Mouse (Mus musculus): Measurements from ENCODE around the gene Ctnnd1. TPM values are rescaled to one million over a fixed set of nuclear protein-coding genes. Genes with fewer than 3 reads are reported as not detected.
"Not testable (repeated sequence)": the region's sequence is repeated elsewhere in the genome, so short reads cannot be mapped to it uniquely, and the experiment has no call there.

Ctnnd1 gene
- total RNA-seq (2021) = 100 to 1,000 TPM; 161 to 162 TPM

GRCm38 (mm10) chr2:84650464-84651195 is at the start of gene Ctnnd1:
Ctnnd1 (minus strand) TSS chr2:84650765.
- DNase-seq = peak; percentile 88

GRCm38 (mm10) chr2:84695007-84695695 is 44.6 kb upstream of the Ctnnd1 start:
- DNase-seq = no peak

GRCm38 (mm10) chr2:84690050-84690449 is 39.5 kb upstream of the Ctnnd1 start:
- no peak for DNase-seq

GRCm38 (mm10) chr2:84688080-84688844 is 37.7 kb upstream of the Ctnnd1 start:
- no peak for DNase-seq

GRCm38 (mm10) chr2:84682605-84683183 is 32.1 kb upstream of the Ctnnd1 start:
- DNase-seq = no peak

GRCm38 (mm10) chr2:84679016-84679415 is 28.5 kb upstream of the Ctnnd1 start, which contains the start of gene Tmx2:
Tmx2 (minus strand) TSS chr2:84679140.
- no peak for DNase-seq

- DNase-seq = peak; percentile 93
Measured at GRCm38 (mm10) chr2:84677968-84678880, 27.7 kb upstream of the Ctnnd1 start, which contains the start of the genes Gm28635 and Med19. Gm28635 (minus strand) TSS chr2:84678041. Med19 (plus strand) TSS chr2:84678402.

GRCm38 (mm10) chr2:84677270-84677967 is 26.9 kb upstream of the Ctnnd1 start:
- no peak for DNase-seq

GRCm38 (mm10) chr2:84671535-84671934 is 21.0 kb upstream of the Ctnnd1 start:
- not testable (repeated sequence) for DNase-seq

- DNase-seq = peak; percentile 88
Measured at GRCm38 (mm10) chr2:84670569-84670933, 20.0 kb upstream of the Ctnnd1 start, which contains the start of gene Selenoh. Selenoh (minus strand) TSS chr2:84670770.

GRCm38 (mm10) chr2:84669828-84670568 is 19.4 kb upstream of the Ctnnd1 start:
- DNase-seq = no peak

GRCm38 (mm10) chr2:84666081-84666480 is 15.5 kb upstream of the Ctnnd1 start:
- no peak for DNase-seq

- peak; percentile 61 for DNase-seq
Measured at GRCm38 (mm10) chr2:84662866-84663265, 12.3 kb upstream of the Ctnnd1 start.

- DNase-seq = peak; percentile 65
Measured at GRCm38 (mm10) chr2:84660253-84660652, 9.7 kb upstream of the Ctnnd1 start.

- no peak for DNase-seq
Measured at GRCm38 (mm10) chr2:84658806-84659205, 8.2 kb upstream of the Ctnnd1 start, which contains the start of gene Btbd18. Btbd18 (plus strand) TSS chr2:84659079.

- DNase-seq = no peak
Measured at GRCm38 (mm10) chr2:84655864-84656263, 5.3 kb upstream of the Ctnnd1 start.

GRCm38 (mm10) chr2:84653354-84653753 is 2.8 kb upstream of the Ctnnd1 start:
- no peak for DNase-seq

- no peak for DNase-seq
Measured at GRCm38 (mm10) chr2:84649674-84650073, 891 bp downstream of the Ctnnd1 start.

- DNase-seq = no peak
Measured at GRCm38 (mm10) chr2:84648369-84648768, 2.2 kb downstream of the Ctnnd1 start.

- no peak for DNase-seq
Measured at GRCm38 (mm10) chr2:84647051-84647568, 3.5 kb downstream of the Ctnnd1 start.

All from heart, postnatal 4 days (tissue).